Mouse (Mus musculus): ENCODE results near the gene Gm28038.

DNA sequence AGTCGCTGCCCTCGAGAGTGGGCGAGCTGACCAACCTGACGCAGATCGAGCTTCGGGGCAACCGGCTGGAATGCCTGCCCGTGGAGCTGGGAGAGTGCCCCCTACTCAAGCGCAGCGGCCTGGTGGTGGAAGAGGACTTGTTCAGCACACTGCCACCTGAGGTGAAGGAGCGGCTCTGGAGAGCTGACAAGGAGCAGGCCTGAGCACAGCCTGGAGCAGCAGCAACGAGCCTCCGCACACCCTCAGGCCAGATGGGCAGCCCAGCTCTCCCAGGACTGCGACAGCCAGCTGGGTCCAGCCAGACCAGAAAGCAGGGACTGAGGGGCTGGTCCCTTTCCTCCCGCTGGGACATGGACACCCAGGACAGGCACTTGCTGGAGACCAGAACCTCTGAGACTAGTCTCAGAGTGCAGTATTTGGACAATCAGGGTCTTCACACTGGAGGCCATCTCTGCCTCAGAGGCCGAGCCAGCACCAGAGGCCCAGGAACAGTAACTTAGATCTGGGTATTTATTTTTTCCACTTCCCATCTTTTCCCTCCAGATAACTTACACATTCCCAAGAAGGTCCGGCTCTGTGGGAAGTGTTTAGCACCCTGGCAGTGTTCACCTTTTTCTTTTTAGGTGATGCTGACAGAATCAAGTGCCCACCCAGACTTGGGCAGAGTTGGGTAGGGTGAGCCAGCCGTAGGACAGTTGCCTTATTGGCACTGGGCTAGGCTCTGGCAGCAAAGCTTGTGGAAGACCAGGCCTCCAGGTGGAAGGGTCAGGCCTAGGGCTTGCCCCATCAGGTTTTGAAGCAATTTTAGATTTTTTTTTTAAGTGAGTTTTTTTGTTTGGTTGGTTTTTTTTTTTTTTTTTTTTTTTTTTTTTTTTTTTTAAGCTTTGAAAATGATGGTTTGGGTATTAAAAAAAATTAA is 18.7 kb upstream of the Gm28038 start:
- TF ChIP-seq POLR2A (IDR thresholded peaks at IDR 0.05; ENCODE audit: control insufficient read depth, extremely low read depth, insufficient read depth, low read length, poor library complexity) (no peak), CTCF (IDR thresholded peaks at IDR 0.05; ENCODE audit: borderline replicate concordance, control insufficient read depth, extremely low read depth, insufficient read depth, low read length, poor library complexity) (no peak)
